Mouse (Mus musculus) liver, postnatal 0 days (tissue): Measurements from ENCODE around the gene Plxdc1.

Experiments used
- CTCF ChIP-seq: sonication (generic); IDR thresholded peaks from 2 replicates; pipeline ENCODE4 v1.5.1; 2016; ENCODE audit warnings: antibody characterized with exemption, low read depth
- EP300 ChIP-seq: IDR thresholded peaks from 2 replicates; pipeline ENCODE4 v1.6.1; 2016; ENCODE audit warnings: antibody characterized with exemption, low read depth, mild to moderate bottlenecking

DNA sequence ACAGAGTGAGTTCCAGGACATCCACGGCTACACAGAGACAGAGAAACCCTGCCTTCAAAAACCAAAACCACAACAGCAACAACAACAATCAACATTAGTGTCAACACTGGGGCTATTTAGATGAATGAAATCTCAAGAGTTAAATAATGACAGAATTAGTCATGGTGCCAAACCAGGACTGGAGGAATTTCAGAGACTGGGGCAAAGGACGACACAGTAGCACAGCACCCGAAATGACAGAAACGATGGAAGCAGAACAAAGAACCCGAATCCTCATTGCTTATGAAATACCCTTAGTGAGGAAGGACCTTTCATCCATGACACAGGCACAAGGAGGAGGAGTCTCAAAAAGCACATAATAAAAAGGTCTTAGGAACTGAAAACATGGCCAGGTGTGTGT, 12.1 kb downstream of the Plxdc1 start:
- TF ChIP-seq CTCF (no peak), EP300 (no peak)
